Comparison of ENCODE assay signal across 8 mouse cellular contexts in genomic region chr14:30573983-30574584, GRCm38 (mm10). TPM values are rescaled to one million over a fixed set of nuclear protein-coding genes. Genes with fewer than 3 reads are reported as not detected.
DNase-seq lines count a peak whose midpoint lies in the region; ATAC-seq and TF ChIP-seq lines count a peak whose summit lies in the region.

No protein-coding gene starts in this region.

- peak; percentile 93 for TF ChIP-seq CTCF in liver, embryonic 14.5 days (IDR thresholded peaks at IDR 0.05; ENCODE audit: low read depth)

- peaks cover 11 to 17% of the 10 kb centered on the region in 2 experiments for H3K4me1 ChIP-seq in liver, embryonic 14.5 days (replicated peaks; ENCODE audit: control insufficient read depth in 2 of 2, insufficient read depth in 2 of 2, low read length in 1 of 2)
- H3K4me1 ChIP-seq in stomach, embryonic 14.5 days (ENCODE audit: control insufficient read depth, insufficient read depth, low read length) = 0 out of 2 replicates have a peak, but pooled peaks cover 9% of the 10 kb centered on the region

- no peaks in the 10 kb centered on the region for H3K9me3 ChIP-seq in liver, embryonic 14.5 days (ENCODE audit: control insufficient read depth, low read length)
- H3K9me3 ChIP-seq in stomach, embryonic 14.5 days (ENCODE audit: control insufficient read depth, low read depth, low read length) = no peaks in the 10 kb centered on the region

- H3K9ac ChIP-seq in liver, embryonic 14.5 days (replicated peaks) = no peak overlapping the region
- H3K9ac ChIP-seq in stomach, embryonic 14.5 days (replicated peaks; ENCODE audit: low read depth, low read length) = no peak overlapping the region

- DNase-seq in CD4-positive helper T cell, adult 2 months (ENCODE audit: low read depth, low spot score) = peak; percentile 70
- DNase-seq in adrenal gland, postnatal 10 days = peak; percentile 90
- peak; percentile 66 for DNase-seq in embryo, embryonic 9.5 days (ENCODE audit: extremely low spot score)
- peak; percentile 64 to 76 for DNase-seq in heart, adult 9 months (ENCODE audit: low spot score in 2 of 2)
- DNase-seq in kidney, postnatal 25 days = peak; percentile 73 to 86
- peak; percentile 60 to 62 (median 61) for DNase-seq in liver, embryonic 14.5 days (ENCODE audit: low read depth in 3 of 3, low spot score in 3 of 3)
- DNase-seq in neural tube, embryonic 10.5 days (ENCODE audit: extremely low spot score, low spot score) = peak; percentile 69

- peak; percentile 27; the same call in 1 of the 2 replicates for ATAC-seq in liver, embryonic 14.5 days (ENCODE audit: insufficient read depth)
- peak; percentile 49; the same call in 1 of the 2 replicates for ATAC-seq in stomach, embryonic 14.5 days (ENCODE audit: insufficient number of reproducible peaks, insufficient read depth, low FRiP score, low read depth)

- H3K27ac ChIP-seq in liver, embryonic 14.5 days = no peak overlapping the region
- H3K27ac ChIP-seq in stomach, embryonic 14.5 days (ENCODE audit: low read length) = no peak overlapping the region

- WGBS in liver, embryonic 14.5 days (ENCODE audit: insufficient replicate concordance) = 56% methylated on average over 6 of the region's 6 CpGs
- WGBS in stomach, embryonic 14.5 days = 63% methylated on average over 6 of the region's 6 CpGs

- no peak overlapping the region for H3K4me2 ChIP-seq in liver, embryonic 14.5 days (ENCODE audit: low read depth)
- H3K4me2 ChIP-seq in stomach, embryonic 14.5 days (replicated peaks; ENCODE audit: low read depth, low read length) = no peak overlapping the region

- H3K27me3 ChIP-seq in liver, embryonic 14.5 days (ENCODE audit: control insufficient read depth, insufficient read depth, low read length) = no peaks in the 10 kb centered on the region
- H3K27me3 ChIP-seq in stomach, embryonic 14.5 days (ENCODE audit: control insufficient read depth, insufficient read depth, low read length) = no peaks in the 10 kb centered on the region

- no peak for TF ChIP-seq EP300 in liver, embryonic 14.5 days (IDR thresholded peaks at IDR 0.05; ENCODE audit: low read depth)

- no peak overlapping the region for H3K4me3 ChIP-seq in liver, embryonic 14.5 days (ENCODE audit: insufficient read depth in 1 of 2, low read depth in 2 of 2, low read length in 2 of 2)
- H3K4me3 ChIP-seq in stomach, embryonic 14.5 days (ENCODE audit: low read depth, low read length) = no peak overlapping the region

- peaks cover 49% of the 10 kb centered on the region for H3K36me3 ChIP-seq in liver, embryonic 14.5 days (replicated peaks; ENCODE audit: control insufficient read depth, insufficient read depth, low read depth)
- peaks cover 50% of the 10 kb centered on the region for H3K36me3 ChIP-seq in stomach, embryonic 14.5 days (ENCODE audit: control insufficient read depth, insufficient read depth, low read length)

RNA-seq across cellular contexts. Expression of gene Tkt, which starts 25.9 kb away (rescaled TPM):
- total RNA-seq in adrenal gland, postnatal 10 days (2021) = 100 to 1,000 TPM; 790 to 884 TPM
- 132 and 153 TPM in 2 replicates for polyA plus RNA-seq in liver, embryonic 14.5 days (2012; rRNA removed)
- 86.7 and 98.4 TPM in 2 replicates for polyA plus RNA-seq in liver, embryonic 14.5 days (2014; fragmentation: Nextera tagmentation; extraction: Ambion mirVana)
- 85.9 and 99.0 TPM in 2 replicates for polyA plus RNA-seq in stomach, embryonic 14.5 days (2014; fragmentation: Nextera tagmentation; extraction: Ambion mirVana)

RNA-seq across cellular contexts. Expression of gene Prkcd, which starts 51.9 kb away (rescaled TPM):
- 100 to 1,000 TPM in 1 of 2 experiments, 10 to 100 TPM in 1; 80.9 to 129 TPM for total RNA-seq in adrenal gland, postnatal 10 days (2021)
- 15.5 and 18.7 TPM in 2 replicates for polyA plus RNA-seq in liver, embryonic 14.5 days (2012; rRNA removed)
- polyA plus RNA-seq in liver, embryonic 14.5 days (2014; fragmentation: Nextera tagmentation; extraction: Ambion mirVana) = 11.4 and 12.5 TPM in 2 replicates
- polyA plus RNA-seq in stomach, embryonic 14.5 days (2014; fragmentation: Nextera tagmentation; extraction: Ambion mirVana) = 45.3 and 51.2 TPM in 2 replicates
